Mouse (Mus musculus): ENCODE results near the gene S100a4. TPM values are rescaled to one million over a fixed set of nuclear protein-coding genes. Genes with fewer than 3 reads are reported as not detected.

Gene S100a4
- 10 to 100 TPM; 11.4 to 14.7 TPM for total RNA-seq (2021)
- long read RNA-seq, experiment 1, partial matches to known transcripts, result 0 of 3 reads
- long read RNA-seq, experiment 1, other reads (novel, unspliced or antisense), result 0 of 3 reads
- long read RNA-seq, experiment 2, partial matches to known transcripts, result 0 of 3 reads
- long read RNA-seq, experiment 2, other reads (novel, unspliced or antisense), result 0 of 3 reads

DNA sequence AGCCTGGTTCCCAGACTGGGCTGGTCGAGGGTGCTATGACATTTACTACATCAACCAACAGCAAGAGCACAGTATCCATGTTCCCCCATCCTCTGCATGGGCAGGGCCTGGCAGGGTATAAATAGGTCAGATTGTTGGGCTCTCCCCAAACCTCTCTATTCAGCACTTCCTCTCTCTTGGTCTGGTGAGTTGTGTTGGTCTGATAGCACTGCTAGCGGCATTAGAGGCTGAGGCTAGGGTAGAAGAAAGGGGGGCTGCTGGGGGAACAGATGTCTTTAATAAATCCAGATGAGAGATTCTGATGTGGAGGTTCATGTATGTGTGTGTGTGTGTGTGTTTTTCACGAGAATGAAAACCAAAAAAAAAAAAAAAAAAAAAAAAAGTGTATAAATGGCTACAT is at the start of gene S100a4:
TSS of gene S100a4 (plus strand) at position 149 of the 400 bp plus-strand sequence.
- no peak for DNase-seq (ENCODE audit: low spot score in 2 of 2)

DNA sequence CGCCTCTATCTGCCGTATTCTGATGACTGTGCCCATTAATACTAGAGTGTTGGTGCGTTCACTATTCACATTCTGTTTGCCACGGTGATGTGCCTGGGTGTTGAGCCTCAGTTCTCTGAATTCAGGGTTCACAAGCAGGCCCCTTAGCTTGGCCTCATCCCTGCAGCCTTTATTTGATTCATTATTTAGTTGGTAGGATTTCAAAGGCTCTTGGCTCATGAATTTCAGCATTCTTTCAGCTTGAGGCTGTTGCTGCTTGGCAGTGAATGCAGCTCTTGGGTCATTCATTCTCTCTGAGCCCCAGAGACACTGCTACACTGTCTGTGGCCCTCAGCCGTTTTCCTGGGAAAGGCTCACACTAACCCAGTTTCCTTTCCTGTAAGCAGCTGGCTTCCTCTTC is 47.6 kb upstream of the S100a4 start:
- DNase-seq (ENCODE audit: low spot score in 2 of 2), result no peak

DNA sequence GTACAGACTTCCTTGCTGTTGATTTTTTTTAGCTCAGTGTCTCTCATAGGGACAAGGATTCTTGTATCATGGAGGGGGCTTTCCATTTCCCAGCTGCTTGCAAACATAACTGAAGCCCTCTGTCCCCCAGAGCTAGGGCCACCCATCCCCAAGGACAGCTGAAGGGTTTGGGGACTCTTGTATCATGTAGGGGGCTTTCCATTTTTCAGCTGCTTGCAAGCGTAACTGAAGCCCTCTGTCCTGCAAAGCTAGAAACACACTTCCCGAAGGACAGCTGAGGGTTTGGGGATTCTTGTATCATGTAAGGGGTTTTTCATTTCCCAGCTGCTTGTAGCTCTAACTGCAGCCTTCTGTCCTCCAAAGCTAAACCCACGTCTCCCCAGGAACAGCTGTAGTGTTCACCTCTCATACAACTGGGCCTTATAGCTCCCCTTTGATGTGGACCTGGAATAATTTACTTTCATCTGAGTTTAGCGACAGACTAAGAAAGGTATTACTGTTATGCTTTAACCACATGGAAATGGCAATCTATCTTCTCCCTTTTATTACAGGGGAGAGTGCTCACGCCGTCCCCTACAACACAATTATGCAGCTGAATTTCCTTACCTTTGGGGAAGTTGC is 43.5 kb upstream of the S100a4 start, which contains the start of gene S100a3:
TSS of gene S100a3 (plus strand) at position 571 of the 621 bp plus-strand sequence.
- DNase-seq (ENCODE audit: low spot score in 2 of 2), result no peak

DNA sequence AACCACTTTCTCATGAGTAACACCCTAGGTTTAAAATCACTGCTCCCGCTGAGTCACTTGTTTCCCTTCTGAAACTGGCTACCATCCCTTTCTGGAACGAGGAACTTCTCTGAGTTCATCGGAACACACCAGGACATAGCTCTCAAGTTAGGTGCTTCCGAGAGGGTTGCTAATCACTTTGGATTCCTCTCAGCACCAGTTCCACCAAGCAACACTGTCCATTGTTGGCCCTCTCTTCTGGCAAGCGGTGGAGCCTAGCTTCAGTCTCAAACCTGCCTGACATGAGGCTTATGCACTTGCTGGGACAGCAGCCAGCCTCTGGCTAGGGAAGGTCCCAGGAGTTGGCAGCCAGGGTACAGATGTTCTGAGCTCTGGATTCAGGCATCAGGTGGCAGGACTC is 28.9 kb upstream of the S100a4 start:
- DNase-seq (ENCODE audit: low spot score in 2 of 2), result no peak

DNA sequence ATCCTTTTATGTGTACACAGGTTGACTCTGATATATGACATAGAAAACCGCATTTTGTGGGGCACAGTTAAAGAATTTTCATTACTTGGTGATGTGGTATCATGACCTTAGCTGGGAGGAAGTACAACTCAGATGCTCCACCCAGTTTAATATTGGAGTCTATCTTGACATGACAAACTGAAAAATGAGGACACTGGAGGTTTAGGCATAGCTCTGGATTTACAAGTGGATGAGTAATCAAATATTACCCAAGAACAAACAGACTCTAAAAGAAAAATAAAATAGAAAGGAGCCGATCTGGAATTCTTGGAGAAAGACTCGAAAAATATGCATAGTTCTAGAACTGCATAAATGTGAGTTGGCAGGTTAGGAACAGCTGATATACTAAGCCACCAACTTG is 28.3 kb upstream of the S100a4 start:
- DNase-seq (ENCODE audit: low spot score in 2 of 2), result no peak

DNA sequence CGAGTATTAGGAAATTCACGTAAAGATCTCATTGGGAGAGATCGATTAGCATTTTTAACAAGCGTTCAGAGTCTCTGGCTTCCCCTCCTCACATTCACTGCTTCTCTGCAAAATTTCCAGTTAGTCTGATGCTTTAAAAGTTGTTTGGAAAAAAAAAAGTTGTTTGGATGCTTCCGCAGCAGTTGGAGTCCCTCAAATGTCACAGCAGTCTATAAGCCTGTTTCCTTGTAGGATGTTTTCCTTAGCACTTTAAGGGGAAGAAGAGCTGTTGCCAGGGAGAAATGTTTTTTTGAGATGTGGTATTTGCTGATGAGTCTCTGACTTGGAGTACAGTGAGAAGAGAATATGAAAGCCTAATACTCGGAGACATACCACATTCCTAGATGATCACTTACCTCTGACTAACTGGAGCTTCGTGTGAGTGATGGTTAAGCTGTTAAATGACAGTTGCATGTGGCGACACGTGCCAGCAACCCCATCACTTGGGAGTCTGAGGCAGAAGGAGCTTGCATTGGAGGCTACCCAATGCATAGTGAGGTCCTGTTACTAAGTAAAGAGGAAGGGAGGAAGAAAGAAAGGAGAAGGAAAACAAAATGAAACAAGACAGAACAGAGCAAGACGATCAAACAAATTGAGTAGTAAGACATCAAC is 27.1 kb upstream of the S100a4 start:
- no peak for DNase-seq (ENCODE audit: low spot score in 2 of 2)

DNA sequence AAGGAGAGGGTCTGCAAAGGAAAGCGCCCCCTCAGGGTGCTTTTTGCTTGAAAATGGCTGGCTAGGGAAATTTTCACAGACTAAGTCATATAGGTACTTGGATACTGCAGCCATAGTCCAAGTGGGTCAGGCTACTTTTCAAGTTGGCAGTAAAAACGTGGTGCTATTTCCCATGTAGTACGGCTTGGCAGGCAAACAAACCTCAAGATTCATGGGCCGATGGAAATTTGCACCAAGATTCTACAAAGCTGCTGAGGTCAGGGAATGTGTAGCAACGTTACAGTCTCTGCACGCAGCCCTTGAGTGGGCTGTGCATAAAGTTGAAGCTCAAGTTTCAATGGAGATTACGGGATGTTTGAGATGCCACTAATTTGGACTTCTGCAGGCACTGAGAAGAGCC is 24.1 kb upstream of the S100a4 start:
- DNase-seq (ENCODE audit: low spot score in 2 of 2), result no peak

DNA sequence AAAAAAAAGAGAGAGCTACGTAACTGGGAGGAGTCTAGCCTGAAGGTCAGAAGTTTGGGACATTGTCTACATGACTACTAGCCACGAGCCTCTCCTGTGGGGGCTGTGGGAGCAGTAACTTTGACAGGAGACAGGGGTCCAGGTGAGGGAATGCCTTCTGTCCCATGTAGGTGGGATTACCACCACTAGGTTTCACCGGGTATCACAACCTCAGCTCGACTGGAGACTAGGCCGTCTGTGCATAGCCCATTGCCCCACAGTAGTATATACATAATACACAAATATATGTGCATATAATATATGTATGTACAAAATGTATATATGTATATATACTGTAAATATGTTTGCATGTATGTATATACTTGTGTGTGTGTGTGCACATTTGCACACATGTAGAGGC is 22.4 kb upstream of the S100a4 start:
- no peak for DNase-seq (ENCODE audit: low spot score in 2 of 2)

DNA sequence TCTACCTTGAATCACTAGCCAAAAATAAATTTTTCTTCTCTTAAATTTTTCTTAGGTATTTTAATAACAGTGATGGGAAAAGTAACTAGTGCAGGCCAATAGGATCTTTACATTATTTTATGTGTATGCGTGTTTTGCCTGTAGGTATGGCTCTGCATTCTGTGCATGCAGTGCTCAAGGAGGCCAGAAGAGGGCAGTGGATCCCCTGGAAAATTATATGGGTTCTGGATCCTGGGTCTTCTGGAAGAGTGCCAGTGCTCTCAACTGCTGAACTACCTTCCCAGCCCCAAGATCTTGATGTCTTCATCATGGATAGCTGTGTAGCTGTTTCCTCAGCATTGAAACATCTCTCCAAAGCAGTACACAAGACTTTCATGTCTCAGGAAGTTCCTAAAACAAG is 21.4 kb upstream of the S100a4 start:
- DNase-seq (ENCODE audit: low spot score in 2 of 2), result no peak

DNA sequence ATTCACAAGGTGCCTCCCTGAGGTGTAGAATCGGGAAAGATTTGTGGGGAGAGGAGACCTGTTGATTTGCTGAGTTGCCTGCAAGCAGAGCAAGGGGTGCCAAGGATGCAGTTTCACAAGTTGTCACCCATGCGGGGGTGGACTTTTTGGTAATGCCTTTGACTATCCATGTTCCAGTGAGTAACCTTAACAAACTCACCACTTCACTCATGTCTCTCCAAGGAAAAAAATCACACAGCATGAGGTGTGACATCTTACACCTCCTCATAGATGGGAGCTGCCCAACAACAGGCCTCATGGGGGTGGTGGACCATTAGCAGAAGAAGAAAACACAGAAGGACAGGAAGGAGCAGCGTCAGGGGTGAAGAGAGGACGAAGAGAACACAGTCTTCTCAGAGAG is 21.0 kb upstream of the S100a4 start:
- no peak for DNase-seq (ENCODE audit: low spot score in 2 of 2)

DNA sequence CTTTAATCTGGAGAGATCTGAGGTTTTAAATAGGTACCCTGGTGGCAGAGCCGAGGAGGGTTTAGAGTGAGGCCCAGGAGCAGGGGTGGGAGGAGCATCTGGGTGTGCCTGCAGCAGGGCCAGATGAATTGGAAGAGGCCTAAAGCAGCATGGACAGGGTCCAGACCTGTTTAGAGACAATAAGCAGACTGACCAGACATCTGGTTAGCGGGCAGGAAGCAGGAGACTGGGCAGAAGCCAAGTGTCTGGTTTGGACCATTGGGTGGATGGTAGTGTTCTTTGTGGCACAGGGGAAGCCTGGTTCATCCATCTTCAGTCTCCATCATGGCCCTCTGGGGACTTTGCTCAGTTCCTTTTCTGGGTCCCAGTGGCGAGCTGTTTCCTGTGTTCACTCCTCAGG is 19.7 kb upstream of the S100a4 start:
- no peak for DNase-seq (ENCODE audit: low spot score in 2 of 2)

DNA sequence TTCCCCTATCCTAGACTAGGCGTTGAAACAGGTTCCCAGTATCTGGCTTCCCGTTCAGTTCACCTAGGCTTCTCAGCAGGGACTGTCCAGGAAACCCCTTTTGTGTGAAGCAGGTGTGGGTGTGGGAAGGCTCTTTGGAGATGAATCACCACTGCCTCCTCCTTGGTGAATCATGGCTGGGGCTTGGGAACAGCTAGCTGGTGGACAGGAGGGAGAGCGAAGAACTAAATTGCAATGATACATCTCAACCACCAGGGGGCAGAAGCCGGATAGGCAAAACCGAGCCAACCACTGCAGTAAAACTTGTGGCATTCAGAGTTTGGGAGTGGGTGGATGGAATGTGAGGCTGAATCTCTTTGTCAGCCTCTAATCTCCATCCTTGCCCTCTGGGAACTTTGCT is 18.0 kb upstream of the S100a4 start:
- DNase-seq (ENCODE audit: low spot score in 2 of 2), result peak in 1 of 2 experiments; percentile 43

DNA sequence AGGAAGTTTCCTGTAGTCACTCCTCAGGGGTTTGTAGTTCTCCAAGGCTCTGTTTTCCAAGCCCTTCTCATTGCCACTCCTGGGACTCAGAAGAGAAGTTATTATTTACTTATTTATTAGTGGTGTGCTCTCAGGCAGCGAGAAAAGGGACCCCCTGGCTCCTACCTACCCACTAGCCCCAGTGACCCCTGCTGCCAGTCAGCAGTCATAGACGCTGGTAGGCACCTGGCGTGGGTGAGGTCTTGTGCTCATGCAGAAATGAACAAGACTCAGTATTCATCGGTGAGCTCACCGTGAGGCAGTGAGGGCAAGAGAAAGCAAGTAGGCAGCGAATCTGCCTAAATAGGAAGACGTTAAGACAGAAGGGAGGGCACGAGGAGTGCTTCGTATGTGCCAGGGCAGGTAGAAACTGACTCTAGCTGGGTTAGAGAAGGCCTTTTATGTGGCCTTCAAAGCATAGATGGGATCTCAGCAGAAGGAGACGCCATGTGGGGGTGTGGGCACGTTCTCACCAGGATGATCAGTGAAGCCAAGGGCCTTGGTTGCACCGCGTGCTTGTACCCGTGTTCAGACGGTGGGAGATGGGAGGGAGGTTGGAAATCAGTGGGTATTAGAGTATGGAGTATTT is 17.4 kb upstream of the S100a4 start:
- no peak for DNase-seq (ENCODE audit: low spot score in 2 of 2)

DNA sequence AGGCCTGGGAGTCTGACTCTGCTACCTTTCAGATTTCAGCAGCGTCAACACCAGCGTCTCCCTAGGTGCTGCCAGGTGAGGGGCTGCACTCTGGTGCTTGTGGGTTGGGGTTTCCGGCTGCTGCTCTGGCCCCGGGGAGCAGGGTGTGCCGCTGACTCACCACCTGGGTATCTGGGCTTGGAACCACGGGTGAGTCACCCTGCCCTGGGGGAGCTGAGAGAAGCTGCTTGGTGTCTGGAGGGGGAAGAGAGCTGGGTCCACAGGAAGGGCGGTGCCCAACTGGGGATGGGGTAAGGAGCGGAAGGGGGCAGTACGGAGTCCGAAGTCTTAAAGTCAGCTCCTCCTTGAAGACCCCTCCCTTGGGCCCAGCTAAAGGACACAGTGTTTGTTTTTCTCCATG is 16.7 kb upstream of the S100a4 start:
- peak; percentile 27 to 40 for DNase-seq (ENCODE audit: low spot score in 2 of 2)

DNA sequence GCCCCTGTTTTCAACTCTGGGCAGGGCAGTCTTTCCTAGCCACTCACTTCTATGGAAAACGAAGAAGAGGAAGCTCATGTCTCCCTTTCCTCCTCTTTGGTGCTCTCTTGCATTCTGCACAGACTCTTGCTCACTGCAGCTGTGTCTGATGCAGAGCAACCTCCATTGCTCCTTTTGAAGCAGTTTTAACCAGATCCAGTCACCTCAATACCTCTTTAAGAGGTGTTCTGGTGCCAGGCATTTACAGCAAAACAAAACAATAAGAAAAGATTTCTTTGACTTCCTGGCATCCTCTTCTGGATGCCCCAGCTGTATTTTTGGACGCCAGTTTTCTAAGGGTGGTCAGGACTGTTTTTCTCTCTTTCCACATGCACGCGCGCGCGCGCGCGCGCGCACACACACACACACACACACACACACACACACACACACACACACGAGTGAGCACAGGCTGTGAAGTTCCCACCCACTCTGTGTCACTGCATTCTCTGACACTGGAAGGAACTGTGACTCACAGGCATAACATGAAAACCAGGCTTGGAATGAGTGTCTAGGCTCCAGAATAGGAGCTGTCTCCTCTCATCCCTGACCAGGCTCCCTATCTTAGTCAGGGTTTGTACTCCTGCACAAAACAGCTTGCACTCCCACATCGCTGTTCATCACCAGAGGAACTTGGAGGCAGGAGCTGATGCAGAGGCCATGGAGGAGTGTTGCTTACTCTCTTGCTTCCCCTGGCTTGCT is 16.0 kb upstream of the S100a4 start:
- DNase-seq (ENCODE audit: low spot score in 2 of 2), result no peak

DNA sequence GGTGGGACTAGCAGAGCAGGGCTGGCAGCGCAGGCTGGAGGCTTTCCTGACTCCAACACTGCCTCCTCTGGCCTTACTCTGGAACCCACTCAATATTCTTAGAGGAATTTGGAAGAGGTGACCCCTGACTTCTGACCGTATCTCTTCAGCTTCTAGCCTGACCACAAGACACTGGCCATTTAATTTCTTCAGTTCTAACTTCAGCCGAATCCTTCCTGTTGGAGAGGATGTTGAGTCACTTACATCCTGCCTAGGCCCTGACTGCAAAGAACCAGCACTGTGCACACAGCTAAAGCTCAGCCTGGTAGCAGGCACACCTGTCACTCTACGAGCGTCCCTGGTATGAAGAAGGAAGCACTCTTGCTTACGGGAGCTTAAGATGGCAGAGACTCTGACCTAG is 14.2 kb upstream of the S100a4 start:
- no peak for DNase-seq (ENCODE audit: low spot score in 2 of 2)

DNA sequence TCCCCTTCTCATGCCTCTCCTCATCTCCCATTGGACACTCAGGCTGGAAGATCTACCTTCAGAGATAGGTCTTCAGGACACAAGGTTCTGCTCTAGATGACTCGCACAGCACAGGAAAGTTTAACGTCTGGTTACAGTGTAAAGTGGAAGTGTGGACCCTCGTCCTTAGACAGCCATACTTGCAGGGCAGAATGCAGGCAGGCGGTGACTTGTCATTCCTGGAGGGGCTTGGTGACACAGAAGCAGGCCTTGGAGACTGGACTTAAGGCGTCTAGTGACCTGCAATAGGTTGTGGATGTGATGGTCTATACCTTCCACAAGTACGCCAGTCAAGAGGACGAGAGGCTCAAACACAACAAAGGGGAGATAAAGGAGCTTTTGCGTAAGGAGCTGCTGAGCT is 13.6 kb upstream of the S100a4 start, which contains the start of gene S100a2:
TSS of gene S100a2 (plus strand) at position 301 of the 400 bp plus-strand sequence.
- DNase-seq (ENCODE audit: low spot score in 2 of 2), result no peak

DNA sequence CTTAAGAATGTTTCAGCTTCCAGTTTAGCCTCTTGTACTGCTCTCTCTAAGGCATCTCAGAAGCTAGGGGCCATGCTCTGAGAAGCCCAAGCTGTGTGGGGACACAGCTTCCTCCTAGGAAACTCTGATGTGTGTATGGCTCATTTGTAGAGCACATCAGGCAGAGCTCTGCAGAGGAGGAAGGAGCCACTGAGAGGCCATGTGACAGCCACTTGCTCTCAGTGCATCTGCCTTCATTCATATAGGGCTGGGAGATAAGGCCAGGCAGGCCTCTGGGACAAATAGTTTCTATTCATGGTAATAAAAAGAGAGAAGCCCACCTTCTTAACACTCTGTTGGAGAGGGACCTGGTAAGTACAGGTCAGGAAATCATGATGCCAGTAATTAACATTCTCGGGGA is 9.1 kb upstream of the S100a4 start:
- no peak for DNase-seq (ENCODE audit: low spot score in 2 of 2)

DNA sequence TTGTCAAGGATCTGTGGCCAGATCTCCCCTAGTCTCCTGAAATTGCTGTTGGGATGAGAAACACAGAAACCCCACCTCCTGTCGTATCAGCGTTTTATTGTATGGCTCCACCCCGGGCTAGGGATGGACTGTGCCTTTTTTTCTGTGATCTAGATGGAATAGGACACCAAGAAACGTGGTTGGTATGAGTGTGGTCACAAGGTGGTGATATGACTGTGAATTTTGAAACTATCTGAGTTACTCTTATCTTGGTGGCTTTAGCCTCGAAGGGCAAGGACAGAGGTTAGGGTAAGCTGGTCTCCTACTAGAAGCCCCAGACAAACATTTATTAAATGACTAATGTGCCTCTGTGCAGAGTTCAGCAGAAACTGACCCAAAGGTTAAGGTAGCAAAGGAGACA is 8.0 kb upstream of the S100a4 start:
- no peak for DNase-seq (ENCODE audit: low spot score in 2 of 2)

DNA sequence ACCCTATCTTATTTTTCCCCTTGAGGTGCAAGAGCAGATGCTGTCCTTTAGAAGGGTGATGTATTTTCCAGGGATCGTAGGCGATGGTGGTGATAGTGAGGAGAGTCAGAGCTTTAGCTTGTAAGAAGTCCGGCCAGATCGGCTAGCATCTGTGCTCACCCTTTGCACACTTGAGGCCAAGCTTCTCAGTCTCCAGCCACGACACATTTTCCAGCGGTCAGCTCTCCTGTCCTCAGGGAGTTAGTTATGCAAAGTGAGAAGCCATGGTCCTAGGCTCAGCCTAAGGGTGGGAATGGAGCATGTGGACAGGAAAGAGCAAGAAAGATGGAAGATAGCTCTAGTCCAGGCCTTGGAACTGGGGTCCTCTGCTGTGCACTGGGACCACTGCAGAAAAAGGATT is 6.8 kb upstream of the S100a4 start:
- no peak for DNase-seq (ENCODE audit: low spot score in 2 of 2)

DNA sequence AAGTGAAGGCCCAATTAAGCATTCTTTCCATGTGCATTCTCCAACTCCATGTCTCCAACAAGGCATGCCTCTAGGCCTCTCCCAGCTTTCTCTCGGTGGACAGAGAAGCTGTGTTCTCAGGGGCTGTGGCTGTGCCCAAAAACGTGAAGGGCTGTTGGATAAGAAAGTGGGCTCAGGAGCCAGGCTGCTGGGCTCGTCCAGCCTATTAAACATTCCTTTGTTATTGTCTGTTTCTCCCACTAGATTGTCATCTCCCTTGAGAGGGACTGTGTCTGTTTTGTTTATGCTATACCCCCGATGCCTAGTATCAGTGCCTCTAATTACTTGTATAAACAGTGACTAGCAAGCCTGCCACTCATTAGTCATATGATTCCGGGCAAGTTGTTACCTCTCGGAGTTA is 5.8 kb upstream of the S100a4 start:
- DNase-seq (ENCODE audit: low spot score in 2 of 2), result no peak

DNA sequence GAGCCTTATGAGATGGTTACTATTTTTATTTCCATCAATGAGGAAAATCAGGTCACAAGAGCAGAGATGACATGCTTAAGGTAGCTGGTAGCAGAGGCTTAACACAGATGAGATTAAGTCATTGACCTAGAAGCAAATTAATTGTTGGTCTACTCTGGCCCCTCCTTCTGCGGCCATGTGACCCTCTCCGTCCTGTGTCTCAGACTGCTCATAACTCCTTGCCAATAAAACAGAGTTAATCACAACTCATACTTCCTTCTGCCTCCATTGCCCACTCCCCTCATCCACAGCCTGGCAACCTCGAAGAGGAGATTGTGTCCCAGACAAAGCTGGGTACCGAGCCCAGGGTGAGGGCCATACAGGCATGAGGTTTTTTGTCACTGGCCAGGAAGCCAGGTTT is 5.4 kb upstream of the S100a4 start:
- DNase-seq (ENCODE audit: low spot score in 2 of 2), result no peak
